Mouse (Mus musculus) liver, adult 2 months (tissue): ENCODE data around the gene Stat4. TPM values are rescaled to one million over a fixed set of nuclear protein-coding genes. Genes with fewer than 3 reads are reported as not detected.
A peak's percentile ranks its signal among the peaks of the same experiment; 100 is the strongest.

Source experiments
- DNase-seq: peaks from one replicate; pipeline ENCODE4 v3.0.0-alpha.2; 2011; ENCODE audit warnings: low read depth, low spot score; ENCODE audit errors: extremely low read depth
- H3K27ac ChIP-seq: fragments of 200-500 bp; replicated peaks from 2 replicates; pipeline ENCODE4 v1.5.1; 2012; ENCODE audit warnings: low read depth, mild to moderate bottlenecking, control low read depth, inconsistent platforms, low read length; ENCODE audit not compliant: insufficient read depth
- H3K27me3 ChIP-seq: fragments of 200-500 bp; 2 replicates; pipeline ENCODE4 v1.6.1; 2012; ENCODE audit warnings: mild to moderate bottlenecking, moderate library complexity, low read length, inconsistent platforms; ENCODE audit not compliant: control insufficient read depth, insufficient read depth
- H3K36me3 ChIP-seq: fragments of 200-500 bp; 2 replicates; pipeline ENCODE4 v1.6.1; 2012; ENCODE audit warnings: low read length, inconsistent platforms; ENCODE audit not compliant: control insufficient read depth, insufficient read depth
- H3K4me1 ChIP-seq: fragments of 200-500 bp; 2 replicates; pipeline ENCODE4 v1.6.1; 2011; ENCODE audit warnings: low read length; ENCODE audit not compliant: control insufficient read depth, insufficient read depth
- H3K4me3 ChIP-seq: fragments of 200-500 bp; 2 replicates; pipeline ENCODE4 v1.5.1; 2011; ENCODE audit warnings: low read depth, mild to moderate bottlenecking, control low read depth, low read length, moderate library complexity; ENCODE audit not compliant: insufficient read depth
- H3K79me2 ChIP-seq: fragments of 200-500 bp; 2 replicates; pipeline ENCODE4 v1.6.1; 2012; ENCODE audit warnings: inconsistent platforms, mild to moderate bottlenecking, low read length, moderate library complexity; ENCODE audit not compliant: control insufficient read depth, insufficient read depth
- H3K9ac ChIP-seq: fragments of 200-500 bp; 2 replicates; pipeline ENCODE4 v1.6.1; 2012; ENCODE audit warnings: low read depth, mild to moderate bottlenecking, control low read depth, inconsistent platforms, low read length
- CTCF ChIP-seq: fragments of 200-500 bp; IDR thresholded peaks from 2 replicates; pipeline ENCODE4 v1.5.1; 2011; ENCODE audit warnings: low read depth, low read length, control low read depth
- POLR2A ChIP-seq: fragments of 200-500 bp; IDR thresholded peaks from 2 replicates; pipeline ENCODE4 v1.6.1; 2011; ENCODE audit warnings: low read length, control low read depth; ENCODE audit not compliant: insufficient read depth; ENCODE audit errors: extremely low read depth
- WGBS: fragments of 180-500 bp; shearing (Covaris S2); methylation state at CpG from one replicate; pipeline ENCODE4 v1.1.7; 2018; 5-methylcytosine and 5-hydroxymethylcytosine counted together
- polyA plus RNA-seq: library from polyadenylated mRNA; depleted of rRNA; stranded (reverse); fragments of >200 nt; gene quantifications from 2 replicates; pipeline ENCODE4 v1.2.3, GENCODE M21; 2012
- total RNA-seq: library from RNA; depleted of rRNA; stranded (reverse); fragments of >200 nt; gene quantifications from 2 replicates; pipeline ENCODE4 v1.2.3, GENCODE M21; 2014

Stat4 gene
- total and polyA plus RNA-seq, 2 experiments: 0.02 to 0.46 TPM

DNA sequence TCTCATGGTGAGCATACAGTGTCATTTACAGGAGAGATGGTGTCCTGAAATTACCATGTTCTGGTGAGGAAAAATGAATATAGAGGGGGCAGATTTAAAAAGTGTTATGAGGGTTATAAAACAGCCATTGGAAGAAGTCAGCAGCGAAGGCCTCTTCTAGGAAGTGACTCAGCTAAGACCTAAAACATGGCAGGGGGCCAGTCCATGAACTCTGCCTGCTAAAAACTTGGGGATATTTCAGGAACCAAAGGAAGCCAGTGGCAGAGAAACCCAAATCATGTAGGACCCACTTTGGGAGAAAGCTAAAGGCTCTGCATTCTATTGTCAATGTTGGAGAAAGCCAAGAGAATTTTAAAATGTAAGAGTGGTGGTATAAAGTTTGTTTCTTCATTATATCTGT, 125.4 kb downstream of the Stat4 start:
- H3K4me3 ChIP-seq: no peak overlapping the region
- peaks cover 4% of the 10 kb centered on the region; the same call in 1 of the 2 replicates for H3K4me1 ChIP-seq
- no peak for DNase-seq
- H3K9ac ChIP-seq: no peak overlapping the region
- TF ChIP-seq CTCF: no peak
- no peak for TF ChIP-seq POLR2A
- H3K36me3 ChIP-seq: no peaks in the 10 kb centered on the region
- H3K27me3 ChIP-seq: no peaks in the 10 kb centered on the region
- H3K79me2 ChIP-seq: no peaks in the 10 kb centered on the region
- no peak overlapping the region for H3K27ac ChIP-seq
- 88% methylated on average over 1 of the region's 1 CpGs for WGBS

DNA sequence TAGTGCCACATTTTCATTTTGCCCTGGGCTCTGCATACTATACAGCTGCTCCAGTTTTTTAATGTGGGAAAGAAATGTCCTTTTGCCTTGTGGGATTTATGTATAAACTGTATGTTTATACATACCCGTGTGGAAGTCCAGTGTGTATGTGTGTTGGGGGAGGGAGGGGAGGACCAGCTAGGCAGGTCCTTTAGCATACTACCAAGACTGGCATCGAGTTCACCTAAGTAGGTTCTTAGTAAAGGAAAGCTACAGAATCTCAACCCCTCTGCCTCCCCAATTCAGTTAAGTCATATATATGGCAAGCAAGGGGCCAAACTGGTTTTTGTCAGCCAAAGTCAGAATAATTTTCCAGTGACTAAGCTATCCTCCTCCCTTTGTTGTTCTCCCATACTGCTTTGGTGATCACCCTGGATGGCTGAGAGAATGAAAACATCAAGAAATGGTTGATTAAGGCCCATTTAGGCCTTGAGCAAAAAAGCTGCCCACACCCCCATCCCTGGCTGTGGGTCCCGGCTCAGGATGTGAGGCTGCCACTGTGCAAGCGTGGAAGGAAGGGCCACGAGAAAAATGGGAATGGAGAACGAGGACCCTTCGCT, 126.2 kb downstream of the Stat4 start:
- no peak for DNase-seq
- H3K9ac ChIP-seq: peak overlapping the region; percentile 65
- H3K4me1 ChIP-seq: peaks cover 4% of the 10 kb centered on the region; the same call in 1 of the 2 replicates
- H3K27me3 ChIP-seq: no peaks in the 10 kb centered on the region
- 20% methylated on average over 7 of the region's 7 CpGs for WGBS
- TF ChIP-seq POLR2A (no peak), CTCF (no peak)
- no peaks in the 10 kb centered on the region for H3K36me3 ChIP-seq
- peak overlapping the region; percentile 50 for H3K27ac ChIP-seq
- H3K79me2 ChIP-seq: no peaks in the 10 kb centered on the region
- H3K4me3 ChIP-seq: peak overlapping the region; percentile 57

DNA sequence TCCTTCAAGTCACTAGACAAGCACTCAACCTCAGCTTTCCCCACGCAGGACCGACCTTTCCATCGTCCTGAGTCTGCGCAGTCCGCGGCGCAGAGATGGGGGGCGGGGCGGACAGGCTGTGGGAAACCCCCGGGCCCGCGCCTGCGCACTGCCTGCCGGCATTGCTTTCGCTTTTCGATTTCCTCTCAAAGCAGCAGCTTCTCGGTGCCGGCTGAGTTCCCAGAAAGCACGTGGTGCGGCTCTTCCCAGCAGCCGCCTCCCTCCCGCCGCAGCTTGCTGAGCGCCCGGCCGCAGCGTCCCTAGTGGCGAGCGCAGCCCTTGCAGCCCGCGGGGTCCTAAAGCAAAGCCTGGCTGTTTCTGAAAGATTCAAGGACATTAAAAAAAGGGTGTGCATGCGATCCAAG, 126.7 kb downstream of the Stat4 start:
- peak overlapping the region; percentile 65 for H3K9ac ChIP-seq
- WGBS: under 1% methylated on average over 32 of the region's 32 CpGs
- H3K4me1 ChIP-seq: peaks cover 8% of the 10 kb centered on the region; the same call in 1 of the 2 replicates

DNA sequence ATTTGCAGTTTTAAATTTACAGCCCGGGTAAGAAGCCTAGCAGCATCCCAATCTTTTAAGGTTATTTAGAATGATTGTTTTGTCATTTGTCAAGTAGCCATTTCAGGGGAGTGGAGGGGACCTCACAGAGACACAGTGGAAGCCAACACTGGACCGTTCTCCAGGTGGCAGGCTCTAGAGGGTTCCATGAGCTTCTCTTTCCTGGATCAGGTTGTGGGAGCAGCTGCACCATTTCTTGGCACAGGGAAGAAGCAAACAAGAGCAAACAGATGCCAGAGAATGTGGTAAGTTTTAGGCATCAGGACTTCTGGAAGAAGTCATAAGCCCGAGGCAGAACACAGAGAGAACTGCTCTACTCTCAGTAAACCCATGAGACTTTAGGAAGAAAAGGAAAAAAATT, 129.5 kb downstream of the Stat4 start:
- H3K4me1 ChIP-seq: peaks cover 14% of the 10 kb centered on the region
- 91% methylated on average over 3 of the region's 3 CpGs for WGBS
- H3K36me3 ChIP-seq: peaks cover 2% of the 10 kb centered on the region; the same call in 1 of the 2 replicates
- no peak overlapping the region for H3K4me3 ChIP-seq
- H3K9ac ChIP-seq: no peak overlapping the region
- TF ChIP-seq CTCF (no peak), POLR2A (no peak)
- DNase-seq: no peak
- H3K27ac ChIP-seq: peak overlapping the region; percentile 46
- H3K27me3 ChIP-seq: no peaks in the 10 kb centered on the region
- no peaks in the 10 kb centered on the region; the same call in 1 of the 2 replicates for H3K79me2 ChIP-seq

More for the DNA sequence above, 126.7 kb downstream of the Stat4 start:
- Histone ChIP-seq H3K27ac (peak overlapping the region; percentile 50), H3K79me2 (no peaks in the 10 kb centered on the region), H3K27me3 (no peaks in the 10 kb centered on the region), H3K4me3 (peak overlapping the region; percentile 57), H3K36me3 (no peaks in the 10 kb centered on the region)
- peak; percentile 85 for DNase-seq
- TF ChIP-seq POLR2A (0 out of 2 replicates have a peak, but pooled peaks have one; percentile 29), CTCF (peak; percentile 90)

DNA sequence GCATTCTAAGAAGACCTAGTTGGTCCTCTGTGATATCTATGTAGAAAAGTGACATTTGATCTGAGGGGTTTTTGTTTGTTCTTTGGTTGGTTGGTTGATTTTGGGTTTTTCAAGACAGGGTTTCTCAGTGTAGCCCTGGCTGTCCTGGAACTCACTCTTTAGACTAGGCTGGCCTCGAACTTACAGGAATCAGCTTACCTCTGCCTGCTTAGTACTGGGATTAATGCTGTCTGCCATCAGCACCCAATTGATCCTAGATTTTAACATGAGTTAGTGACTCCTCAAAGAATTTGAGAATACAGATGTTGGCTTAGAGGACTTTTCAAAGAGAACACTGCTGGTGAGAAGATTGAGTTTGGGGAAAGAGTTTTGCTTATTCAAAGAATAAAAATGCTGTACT, 130.8 kb downstream of the Stat4 start:
- DNase-seq: no peak
- TF ChIP-seq CTCF (no peak), POLR2A (no peak)
- H3K27ac ChIP-seq: no peak overlapping the region
- no peak overlapping the region for H3K4me3 ChIP-seq
- peaks cover 2% of the 10 kb centered on the region; the same call in 1 of the 2 replicates for H3K79me2 ChIP-seq
- H3K4me1 ChIP-seq: peaks cover 14% of the 10 kb centered on the region
- H3K9ac ChIP-seq: no peak overlapping the region
- H3K36me3 ChIP-seq: peaks cover 9% of the 10 kb centered on the region; the same call in 1 of the 2 replicates
- no peaks in the 10 kb centered on the region for H3K27me3 ChIP-seq
- 96% methylated on average over 1 of the region's 1 CpGs for WGBS
